18 mouse cellular contexts compared by ENCODE assay signal in genomic region chr14:25530342-25530741, GRCm38 (mm10).
DNase-seq lines count a peak whose midpoint lies in the region; ATAC-seq and TF ChIP-seq lines count a peak whose summit lies in the region.
"Had no signal": no experiment of that assay in that cellular context is flagged by ENCODE, and none has a peak within 500 bp of the region (broad histone marks: within the 10 kb centered on the region; RNA-seq: fewer than 3 reads in every experiment).

No protein-coding gene starts in this region.

- no peak overlapping the region for H3K9ac ChIP-seq in liver, embryonic 12.5 days
- H3K9ac ChIP-seq: embryonic facial prominence, embryonic 13.5 days; intestine, embryonic 15.5 days; kidney, embryonic 15.5 days; limb, embryonic 13.5 days; neural tube, embryonic 13.5 days had no signal

- peaks cover 93% of the 10 kb centered on the region for H3K4me1 ChIP-seq in liver, embryonic 12.5 days
- H3K4me1 ChIP-seq in bone marrow macrophage, adult 2 months (ENCODE audit: control insufficient read depth, insufficient read depth, low read length): peaks cover 57% of the 10 kb centered on the region

- no peak for DNase-seq in liver
- DNase-seq in B cell, adult 2 months: peak; percentile 54 to 59
- no peak for DNase-seq in layer of hippocampus, adult 9-11 months
- no peak for DNase-seq in adrenal gland, adult 8-10 months
- DNase-seq: adrenal gland, postnatal 25 days; cerebellum, adult 8-10 months; heart, postnatal 4 days; lung, adult 2 months; right cerebral cortex, postnatal 14 days; thymus, postnatal 25 days had no signal

- 50% methylated on average over 4 of the region's 4 CpGs for WGBS in liver, embryonic 12.5 days (ENCODE audit: insufficient replicate concordance)

- H3K27ac ChIP-seq in liver, embryonic 12.5 days: peak overlapping the region; percentile 55; the same call in 1 of the 2 replicates
- H3K27ac ChIP-seq in bone marrow macrophage, adult 2 months (ENCODE audit: insufficient read depth, low read depth, low read length): peak overlapping the region; percentile 57
- H3K27ac ChIP-seq: embryonic facial prominence, embryonic 13.5 days; intestine, embryonic 15.5 days; kidney, embryonic 15.5 days; limb, embryonic 13.5 days; neural tube, embryonic 13.5 days had no signal

- no peaks in the 10 kb centered on the region for H3K27me3 ChIP-seq in liver, embryonic 12.5 days (replicated peaks)
- H3K27me3 ChIP-seq: embryonic facial prominence, embryonic 13.5 days; intestine, embryonic 15.5 days; kidney, embryonic 15.5 days; limb, embryonic 13.5 days; neural tube, embryonic 13.5 days had no signal

- H3K4me3 ChIP-seq in liver, embryonic 12.5 days: no peak overlapping the region
- H3K4me3 ChIP-seq in bone marrow macrophage, adult 2 months (ENCODE audit: insufficient read depth, low read length): no peak overlapping the region
- H3K4me3 ChIP-seq: embryonic facial prominence, embryonic 13.5 days; intestine, embryonic 15.5 days; kidney, embryonic 15.5 days; limb, embryonic 13.5 days; neural tube, embryonic 13.5 days had no signal

- H3K4me2 ChIP-seq in liver, embryonic 12.5 days: no peak overlapping the region
- H3K4me2 ChIP-seq: embryonic facial prominence, embryonic 13.5 days; intestine, embryonic 15.5 days; kidney, embryonic 15.5 days; limb, embryonic 13.5 days; neural tube, embryonic 13.5 days had no signal

- peaks cover 9% of the 10 kb centered on the region for H3K36me3 ChIP-seq in liver, embryonic 12.5 days
- H3K36me3 ChIP-seq: intestine, embryonic 15.5 days had no signal

- no peak for ATAC-seq in liver, embryonic 12.5 days
- peak; percentile 74 for ATAC-seq in megakaryocyte progenitor cell, adult 5-6 weeks (replicated peaks; ENCODE audit: poor library complexity)
- ATAC-seq: intestine, embryonic 15.5 days had no signal

- TF ChIP-seq CTCF in bone marrow macrophage, adult 2 months (IDR thresholded peaks at IDR 0.05; ENCODE audit: low read depth, low read length): no peak

- no peak for TF ChIP-seq POLR2A in bone marrow macrophage, adult 2 months (IDR thresholded peaks at IDR 0.05; ENCODE audit: borderline replicate concordance, low read depth, low read length)

- no peaks in the 10 kb centered on the region for H3K9me3 ChIP-seq in liver, embryonic 12.5 days (replicated peaks)
- H3K9me3 ChIP-seq: embryonic facial prominence, embryonic 13.5 days; intestine, embryonic 15.5 days; kidney, embryonic 15.5 days; limb, embryonic 13.5 days; neural tube, embryonic 13.5 days had no signal

Comparison
In these comparisons a context has a peak if more than half of its experiments do, and no peak if none do; other contexts are left out.
1. DNase-seq: peak in B cell, adult 2 months (2 of 2); none in liver (single experiment), layer of hippocampus, adult 9-11 months (single experiment) and adrenal gland, adult 8-10 months (single experiment).